Comparison of ENCODE assay signal across 8 mouse cellular contexts in the genomic region with DNA sequence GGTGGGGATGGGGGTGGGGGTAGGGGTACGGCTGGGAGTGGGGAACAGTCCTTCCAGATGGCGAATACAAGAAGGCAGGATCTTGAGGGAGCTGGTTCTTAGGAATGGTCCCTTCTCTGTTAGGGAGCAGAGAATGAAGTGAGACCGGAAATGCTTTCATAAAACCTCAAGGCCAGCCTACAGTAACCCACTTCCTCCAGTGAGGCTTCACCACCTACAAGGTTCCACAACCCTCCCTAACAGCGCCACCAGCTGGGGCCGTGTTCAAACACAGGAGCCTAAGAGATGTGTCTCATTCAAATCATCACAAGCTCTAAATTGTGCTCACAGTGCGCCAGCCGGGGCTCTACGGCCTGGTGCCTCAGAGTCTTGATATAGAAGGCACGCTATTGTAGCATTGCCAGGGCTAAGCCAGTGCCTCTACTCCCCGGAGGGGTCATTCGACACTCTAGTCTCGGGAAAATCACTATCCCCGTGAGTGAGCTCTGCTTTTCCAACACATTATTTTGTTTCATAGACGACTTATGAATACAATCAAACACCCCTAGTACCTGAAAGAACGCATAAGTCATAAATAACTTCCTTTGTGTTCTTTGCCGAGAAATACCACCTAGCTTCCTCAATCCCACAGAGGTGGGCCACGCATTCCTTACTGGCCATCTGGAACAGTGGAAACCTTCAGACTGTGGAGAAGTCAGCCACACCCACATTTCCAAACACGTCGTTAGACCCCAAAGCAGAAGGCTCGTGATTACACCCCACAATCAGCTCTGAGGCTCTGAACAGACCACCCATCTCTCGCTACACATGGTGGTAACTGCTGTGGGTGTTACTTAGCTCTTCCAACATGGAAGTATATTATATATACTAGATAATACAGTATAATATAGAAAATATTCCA.
DNase-seq lines count a peak whose midpoint lies in the region; ATAC-seq and TF ChIP-seq lines count a peak whose summit lies in the region.

No protein-coding gene starts in this region.

- ATAC-seq in midbrain, embryonic 13.5 days: 0 out of 2 replicates have a peak, but pooled peaks have one; percentile 17
- no peak for ATAC-seq in midbrain, embryonic 11.5 days (ENCODE audit: low FRiP score)
- ATAC-seq in heart, embryonic 14.5 days (ENCODE audit: insufficient number of reproducible peaks, insufficient read depth, low FRiP score, low read depth): peak; percentile 50; the same call in 1 of the 2 replicates
- ATAC-seq in kidney, postnatal 0 days (replicated peaks; ENCODE audit: low FRiP score, low read depth): peak; percentile 83
- ATAC-seq in neural tube, embryonic 12.5 days (ENCODE audit: low FRiP score, low read depth): no peak

- no peak overlapping the region for H3K4me3 ChIP-seq in midbrain, embryonic 13.5 days (replicated peaks)
- H3K4me3 ChIP-seq in midbrain, embryonic 11.5 days (ENCODE audit: low read depth, low read length): no peak overlapping the region
- 0 out of 2 replicates have a peak overlapping the region, but pooled peaks have one; percentile 14 for H3K4me3 ChIP-seq in forebrain, embryonic 10.5 days
- peak overlapping the region in 1 of 2 experiments; percentile 29; a peak in 2 of 4 replicates for H3K4me3 ChIP-seq in heart, embryonic 14.5 days (ENCODE audit: control insufficient read depth in 1 of 2, insufficient read depth in 1 of 2, low read depth in 1 of 2, low read length in 2 of 2)
- peak overlapping the region; percentile 8; the same call in 1 of the 2 replicates for H3K4me3 ChIP-seq in kidney, postnatal 0 days (replicated peaks; ENCODE audit: low read depth, low read length)
- no peak overlapping the region for H3K4me3 ChIP-seq in liver, adult 2 months (ENCODE audit: insufficient read depth, low read depth, low read length)
- no peak overlapping the region for H3K4me3 ChIP-seq in neural tube, embryonic 12.5 days

- TF ChIP-seq POLR2A in liver, adult 2 months (IDR thresholded peaks at IDR 0.05; ENCODE audit: extremely low read depth, insufficient read depth, low read length): no peak

- no peak overlapping the region for H3K4me2 ChIP-seq in midbrain, embryonic 13.5 days (replicated peaks)
- H3K4me2 ChIP-seq in midbrain, embryonic 11.5 days: no peak overlapping the region
- peak overlapping the region; percentile 71 for H3K4me2 ChIP-seq in heart, embryonic 14.5 days (ENCODE audit: low read length)
- H3K4me2 ChIP-seq in kidney, postnatal 0 days (ENCODE audit: low read length): peak overlapping the region; percentile 50
- H3K4me2 ChIP-seq in neural tube, embryonic 12.5 days (replicated peaks): 0 out of 2 replicates have a peak overlapping the region, but pooled peaks have one; percentile 7

- H3K79me2 ChIP-seq in liver, adult 2 months (ENCODE audit: control insufficient read depth, insufficient read depth, low read length): no peaks in the 10 kb centered on the region

- H3K27me3 ChIP-seq in midbrain, embryonic 13.5 days: no peaks in the 10 kb centered on the region
- H3K27me3 ChIP-seq in midbrain, embryonic 11.5 days (ENCODE audit: control insufficient read depth, insufficient read depth, low read length): no peaks in the 10 kb centered on the region
- no peaks in the 10 kb centered on the region for H3K27me3 ChIP-seq in forebrain, embryonic 10.5 days (ENCODE audit: poor library complexity, severe bottlenecking)
- no peaks in the 10 kb centered on the region for H3K27me3 ChIP-seq in heart, embryonic 14.5 days (ENCODE audit: control insufficient read depth, insufficient read depth, low read length)
- H3K27me3 ChIP-seq in kidney, postnatal 0 days (ENCODE audit: insufficient read depth, low read length): no peaks in the 10 kb centered on the region
- H3K27me3 ChIP-seq in liver, adult 2 months (ENCODE audit: control insufficient read depth, insufficient read depth, low read length): no peaks in the 10 kb centered on the region
- no peaks in the 10 kb centered on the region for H3K27me3 ChIP-seq in neural tube, embryonic 12.5 days (replicated peaks)

- no peaks in the 10 kb centered on the region for H3K36me3 ChIP-seq in midbrain, embryonic 13.5 days
- H3K36me3 ChIP-seq in midbrain, embryonic 11.5 days (ENCODE audit: control insufficient read depth, insufficient read depth, low read length): no peaks in the 10 kb centered on the region
- no peaks in the 10 kb centered on the region for H3K36me3 ChIP-seq in forebrain, embryonic 10.5 days (replicated peaks)
- no peaks in the 10 kb centered on the region for H3K36me3 ChIP-seq in heart, embryonic 14.5 days (ENCODE audit: control insufficient read depth, insufficient read depth, low read length)
- no peaks in the 10 kb centered on the region for H3K36me3 ChIP-seq in kidney, postnatal 0 days (ENCODE audit: insufficient read depth, low read length)
- no peaks in the 10 kb centered on the region for H3K36me3 ChIP-seq in liver, adult 2 months (ENCODE audit: control insufficient read depth, insufficient read depth, low read length)
- no peaks in the 10 kb centered on the region for H3K36me3 ChIP-seq in neural tube, embryonic 12.5 days

- TF ChIP-seq CTCF in kidney, postnatal 0 days (IDR thresholded peaks at IDR 0.05; ENCODE audit: low read depth): peak; percentile 84
- peak; percentile 58 for TF ChIP-seq CTCF in liver, adult 2 months (IDR thresholded peaks at IDR 0.05; ENCODE audit: low read depth, low read length)

- DNase-seq in midbrain, embryonic 11.5 days (ENCODE audit: low spot score, missing footprints): no peak
- DNase-seq in forebrain, embryonic 10.5 days (ENCODE audit: extremely low spot score, low spot score): no peak
- peak; percentile 94 for DNase-seq in kidney, postnatal 0 days (ENCODE audit: low spot score)
- peak; percentile 26 for DNase-seq in liver, adult 2 months (ENCODE audit: extremely low read depth, low read depth, low spot score)
- peak; percentile 53 for DNase-seq in testis, postnatal 14 days (ENCODE audit: low spot score)

- no peak overlapping the region for H3K9ac ChIP-seq in midbrain, embryonic 13.5 days (replicated peaks)
- H3K9ac ChIP-seq in midbrain, embryonic 11.5 days (ENCODE audit: low read length): no peak overlapping the region
- H3K9ac ChIP-seq in heart, embryonic 14.5 days (ENCODE audit: low read length): peak overlapping the region; percentile 51
- peak overlapping the region; percentile 51; the same call in 1 of the 2 replicates for H3K9ac ChIP-seq in kidney, postnatal 0 days (ENCODE audit: low read depth, low read length)
- H3K9ac ChIP-seq in liver, adult 2 months (ENCODE audit: low read depth, low read length): no peak overlapping the region
- no peak overlapping the region for H3K9ac ChIP-seq in neural tube, embryonic 12.5 days

- 75% methylated on average over 21 of the region's 21 CpGs for WGBS in midbrain, embryonic 13.5 days
- WGBS in midbrain, embryonic 11.5 days: 73% methylated on average over 21 of the region's 21 CpGs
- 74% methylated on average over 21 of the region's 21 CpGs for WGBS in forebrain, embryonic 10.5 days
- 58% methylated on average over 21 of the region's 21 CpGs for WGBS in heart, embryonic 14.5 days
- 32% methylated on average over 21 of the region's 21 CpGs for WGBS in kidney, postnatal 0 days
- WGBS in liver, adult 2 months: 78% methylated on average over 21 of the region's 21 CpGs
- 68% methylated on average over 21 of the region's 21 CpGs for WGBS in neural tube, embryonic 12.5 days

- H3K4me1 ChIP-seq in midbrain, embryonic 13.5 days (replicated peaks): no peaks in the 10 kb centered on the region; the same call in 1 of the 2 replicates
- no peaks in the 10 kb centered on the region for H3K4me1 ChIP-seq in midbrain, embryonic 11.5 days (ENCODE audit: control insufficient read depth, insufficient read depth, low read length)
- H3K4me1 ChIP-seq in forebrain, embryonic 10.5 days: peaks cover 16% of the 10 kb centered on the region
- H3K4me1 ChIP-seq in heart, embryonic 14.5 days (ENCODE audit: control insufficient read depth in 2 of 2, insufficient read depth in 2 of 2, low read length in 2 of 2): peaks cover 9 to 18% of the 10 kb centered on the region in 2 experiments
- H3K4me1 ChIP-seq in kidney, postnatal 0 days (replicated peaks; ENCODE audit: insufficient read depth, low read length): peaks cover 3% of the 10 kb centered on the region; the same call in 1 of the 2 replicates
- H3K4me1 ChIP-seq in liver, adult 2 months (ENCODE audit: control insufficient read depth, insufficient read depth, low read length): peaks cover 4% of the 10 kb centered on the region; the same call in 1 of the 2 replicates
- H3K4me1 ChIP-seq in neural tube, embryonic 12.5 days: peaks cover 13% of the 10 kb centered on the region; the same call in 1 of the 2 replicates

- H3K9me3 ChIP-seq in midbrain, embryonic 13.5 days: no peaks in the 10 kb centered on the region
- no peaks in the 10 kb centered on the region for H3K9me3 ChIP-seq in midbrain, embryonic 11.5 days (ENCODE audit: control insufficient read depth, low read length)
- no peaks in the 10 kb centered on the region for H3K9me3 ChIP-seq in forebrain, embryonic 10.5 days
- H3K9me3 ChIP-seq in heart, embryonic 14.5 days (ENCODE audit: control insufficient read depth, low read length): no peaks in the 10 kb centered on the region
- H3K9me3 ChIP-seq in kidney, postnatal 0 days (replicated peaks; ENCODE audit: low read length): no peaks in the 10 kb centered on the region
- no peaks in the 10 kb centered on the region for H3K9me3 ChIP-seq in neural tube, embryonic 12.5 days

- H3K27ac ChIP-seq in midbrain, embryonic 13.5 days: 0 out of 2 replicates have a peak overlapping the region, but pooled peaks have one; percentile 19
- no peak overlapping the region for H3K27ac ChIP-seq in midbrain, embryonic 11.5 days (ENCODE audit: low read depth, low read length)
- H3K27ac ChIP-seq in forebrain, embryonic 10.5 days: peak overlapping the region; percentile 70
- H3K27ac ChIP-seq in heart, embryonic 14.5 days (replicated peaks in 1 of 2; ENCODE audit: control insufficient read depth in 1 of 2, insufficient read depth in 1 of 2, low read depth in 2 of 2, low read length in 2 of 2): peak overlapping the region in 1 of 2 experiments; percentile 65; a peak in 2 of 4 replicates
- H3K27ac ChIP-seq in kidney, postnatal 0 days: peak overlapping the region; percentile 91
- no peak overlapping the region for H3K27ac ChIP-seq in liver, adult 2 months (replicated peaks; ENCODE audit: insufficient read depth, low read depth, low read length)
- no peak overlapping the region for H3K27ac ChIP-seq in neural tube, embryonic 12.5 days

Comparison
In these comparisons a context has a peak if more than half of its experiments do, and no peak if none do; other contexts are left out.
1. ATAC-seq: peak in midbrain, embryonic 13.5 days (single experiment), heart, embryonic 14.5 days (single experiment) and kidney, postnatal 0 days (single experiment); none in midbrain, embryonic 11.5 days (single experiment) and neural tube, embryonic 12.5 days (single experiment).
2. H3K27ac ChIP-seq: peak in midbrain, embryonic 13.5 days (single experiment), forebrain, embryonic 10.5 days (single experiment) and kidney, postnatal 0 days (single experiment); none in midbrain, embryonic 11.5 days (single experiment), liver, adult 2 months (single experiment) and neural tube, embryonic 12.5 days (single experiment).
3. H3K4me2 ChIP-seq: peak in heart, embryonic 14.5 days (single experiment), kidney, postnatal 0 days (single experiment) and neural tube, embryonic 12.5 days (single experiment); none in midbrain, embryonic 13.5 days (single experiment) and midbrain, embryonic 11.5 days (single experiment).
4. H3K4me3 ChIP-seq: peak in forebrain, embryonic 10.5 days (single experiment) and kidney, postnatal 0 days (single experiment); none in midbrain, embryonic 13.5 days (single experiment), midbrain, embryonic 11.5 days (single experiment), liver, adult 2 months (single experiment) and neural tube, embryonic 12.5 days (single experiment).
5. H3K9ac ChIP-seq: peak in heart, embryonic 14.5 days (single experiment) and kidney, postnatal 0 days (single experiment); none in midbrain, embryonic 13.5 days (single experiment), midbrain, embryonic 11.5 days (single experiment), liver, adult 2 months (single experiment) and neural tube, embryonic 12.5 days (single experiment).
6. DNase-seq: peak in kidney, postnatal 0 days (single experiment), liver, adult 2 months (single experiment) and testis, postnatal 14 days (single experiment); none in midbrain, embryonic 11.5 days (single experiment) and forebrain, embryonic 10.5 days (single experiment).